Mouse (Mus musculus) left cerebral cortex, postnatal 25 days (tissue): ENCODE results near the gene Ccdc121. TPM values are rescaled to one million over a fixed set of nuclear protein-coding genes. Genes with fewer than 3 reads are reported as not detected.
"Not testable (repeated sequence)": the region's sequence is repeated elsewhere in the genome, so short reads cannot be mapped to it uniquely, and the experiment has no call there.

Source experiments
- DNase-seq, 2 experiments: peaks; one replicate each; pipeline ENCODE4 v3.0.0; 2022; ENCODE audit warnings: low spot score in 2 of 2, mixed read lengths in 1 of 2
- intact Hi-C: fragments of 180-260 bp; cut with DNase I; formaldehyde crosslinking; loops from one replicate; pipeline ENCODE4 v1.15.1; 2025
- total RNA-seq, 2 experiments: library from RNA; stranded (reverse); gene quantifications; 2 replicates each; pipeline ENCODE4 v1.2.3; 2021

Gene Ccdc121
- total RNA-seq, 2 experiments from 2014 or later: 0.25 to 0.30 TPM

GRCm38 (mm10) chr1:181518046-181518445 lies 6.8 kb upstream of the Ccdc121 start:
- DNase-seq: no peak
- intact Hi-C loops: no loop called here

- intact Hi-C loops: no loop called here
- DNase-seq: no peak
Measured at GRCm38 (mm10) chr1:181512430-181513129, 1.3 kb upstream of the Ccdc121 start.

- intact Hi-C loops: not testable (repeated sequence)
- peak; percentile 13 to 28 for DNase-seq
Measured at GRCm38 (mm10) chr1:181510855-181511254, 396 bp downstream of the Ccdc121 start.

GRCm38 (mm10) chr1:181505367-181505766 lies 5.9 kb downstream of the Ccdc121 start:
- intact Hi-C loops: no loop called here
- no peak for DNase-seq

GRCm38 (mm10) chr1:181503471-181503870 lies 7.8 kb downstream of the Ccdc121 start:
- intact Hi-C loops: no loop called here
- no peak for DNase-seq

GRCm38 (mm10) chr1:181484696-181485095 lies 26.6 kb downstream of the Ccdc121 start:
- intact Hi-C loops: loop anchor here (5.0 kb wide), 1 partner anchor 212 kb away; no protein-coding TSS in a partner anchor
- DNase-seq: peak in 1 of 2 experiments; percentile 39

- peak in 1 of 2 experiments; percentile 42 for DNase-seq
- intact Hi-C loops: no loop called here
Measured at GRCm38 (mm10) chr1:181476557-181476956, 34.7 kb downstream of the Ccdc121 start.

- intact Hi-C loops: no loop called here
- no peak for DNase-seq
Measured at GRCm38 (mm10) chr1:181476141-181476540, 35.1 kb downstream of the Ccdc121 start.

GRCm38 (mm10) chr1:181469415-181469814 lies 41.8 kb downstream of the Ccdc121 start:
- no peak for DNase-seq
- intact Hi-C loops: loop anchor here (5.0 kb wide), 1 partner anchor 68 kb away; no protein-coding TSS in a partner anchor

GRCm38 (mm10) chr1:181467321-181467670 lies 44.0 kb downstream of the Ccdc121 start:
- no peak for DNase-seq
- intact Hi-C loops: loop anchor here (5.0 kb wide), 1 partner anchor 70 kb away; no protein-coding TSS in a partner anchor

- intact Hi-C loops: loop anchor here (1.0 to 5.0 kb wide), 2 partner anchors 71 to 85 kb away; no protein-coding TSS in a partner anchor
- peak; percentile 69 to 83 for DNase-seq
Measured at GRCm38 (mm10) chr1:181466601-181467320, 44.5 kb downstream of the Ccdc121 start.

- intact Hi-C loops: loop anchor here (1.0 to 5.0 kb wide), 2 partner anchors 71 to 85 kb away; no protein-coding TSS in a partner anchor
- peak in 1 of 2 experiments; percentile 15 for DNase-seq
Measured at GRCm38 (mm10) chr1:181466040-181466439, 45.2 kb downstream of the Ccdc121 start.

- no peak for DNase-seq
- intact Hi-C loops: loop anchor here (5.0 kb wide), 1 partner anchor 72 kb away; no protein-coding TSS in a partner anchor
Measured at GRCm38 (mm10) chr1:181465027-181465426, 46.2 kb downstream of the Ccdc121 start.

GRCm38 (mm10) chr1:181462906-181463179 lies 48.4 kb downstream of the Ccdc121 start:
- no peak for DNase-seq
- intact Hi-C loops: no loop called here

GRCm38 (mm10) chr1:181462051-181462905 lies 49.0 kb downstream of the Ccdc121 start:
- intact Hi-C loops: no loop called here
- peak in 1 of 2 experiments; percentile 29 for DNase-seq

- no peak for DNase-seq
- intact Hi-C loops: no loop called here
Measured at GRCm38 (mm10) chr1:181461484-181461883, 49.8 kb downstream of the Ccdc121 start.

GRCm38 (mm10) chr1:181460283-181460682 lies 51.0 kb downstream of the Ccdc121 start:
- intact Hi-C loops: no loop called here
- DNase-seq: peak in 1 of 2 experiments; percentile 66
